Comparison of ENCODE assay signal across 11 mouse cellular contexts in genomic region chr13:111977769-111978674, GRCm38 (mm10).
A peak's percentile ranks its signal among the peaks of the same experiment; 100 is the strongest.
DNase-seq lines count a peak whose midpoint lies in the region; ATAC-seq and TF ChIP-seq lines count a peak whose summit lies in the region.
"Had no signal": no experiment of that assay in that cellular context is flagged by ENCODE, and none has a peak within 500 bp of the region (broad histone marks: within the 10 kb centered on the region; RNA-seq: fewer than 3 reads in every experiment).

No protein-coding gene starts in this region.

- H3K4me1 ChIP-seq in E14TG2a.4 (replicated peaks; ENCODE audit: low read depth, low read length) = peaks cover 30% of the 10 kb centered on the region

- H3K4me3 ChIP-seq in E14TG2a.4 (replicated peaks; ENCODE audit: low read length) = peak overlapping the region; percentile 64
- H3K4me3 ChIP-seq: heart, embryonic 13.5 days; myocyte had no signal

- no peak for TF ChIP-seq CTCF in E14TG2a.4 (conservative IDR thresholded peaks at IDR 0.05; ENCODE audit: low read length)

- no peaks in the 10 kb centered on the region for H3K36me3 ChIP-seq in E14TG2a.4 (ENCODE audit: insufficient read depth, low read length)
- H3K36me3 ChIP-seq: heart, embryonic 13.5 days had no signal

- H3K9me3 ChIP-seq in E14TG2a.4 (ENCODE audit: low read length) = 0 out of 2 replicates have a peak, but pooled peaks cover 2% of the 10 kb centered on the region
- H3K9me3 ChIP-seq: heart, embryonic 13.5 days had no signal

- intact Hi-C loops in heart, postnatal 36 days (cut with DNase I) = no loop called here

- ATAC-seq in inflammation-experienced regulatory T-cells, adult 6 months = peak; percentile 92
- ATAC-seq: Patski had no signal

- peak; percentile 90 for DNase-seq in heart, adult 11 months
- DNase-seq in heart, postnatal 4 days = no peak
- peak; percentile 18 for DNase-seq in skeletal muscle tissue, adult 2 months (ENCODE audit: low read depth, low spot score)
- DNase-seq in urinary bladder, postnatal 14 days (ENCODE audit: low spot score) = no peak
- no peak for DNase-seq in embryo, embryonic 10.5 days (ENCODE audit: low spot score)
- no peak for DNase-seq in heart, postnatal 36 days

- peaks cover 10% of the 10 kb centered on the region; the same call in 1 of the 2 replicates for H3K27me3 ChIP-seq in E14TG2a.4 (ENCODE audit: insufficient read depth, low read length)
- H3K27me3 ChIP-seq: Patski had no signal

Comparison
In these comparisons a context has a peak if more than half of its experiments do, and no peak if none do; other contexts are left out.
1. DNase-seq: peak in heart, adult 11 months (single experiment) and skeletal muscle tissue, adult 2 months (single experiment); none in heart, postnatal 4 days (single experiment), urinary bladder, postnatal 14 days (single experiment), embryo, embryonic 10.5 days (single experiment) and heart, postnatal 36 days (0 of 2).